Mouse (Mus musculus) CH12.LX (cell line): Measurements from ENCODE around the gene Tpm1.

Experiments
- BHLHE40 ChIP-seq: IDR thresholded peaks from 2 replicates; pipeline ENCODE4 v1.6.1; 2011; ENCODE audit warnings: mild to moderate bottlenecking, low read depth, low read length, improper control_type of control experiment
- CHD2 ChIP-seq: IDR thresholded peaks from 2 replicates; pipeline ENCODE4 v1.6.1; 2011; ENCODE audit warnings: low read length, improper control_type of control experiment
- CTCF ChIP-seq, 2 experiments: IDR thresholded peaks in 1 of 2; conservative IDR thresholded peaks in 1 of 2; 2 replicates each; pipeline ENCODE4 v1.5.1; 2011 to 2012; ENCODE audit warnings: low read depth in 2 of 2, low read length in 2 of 2, improper control_type of control experiment in 1 of 2, inconsistent platforms in 1 of 2, mild to moderate bottlenecking in 1 of 2, moderate library complexity in 1 of 2
- E2F4 ChIP-seq: IDR thresholded peaks from 2 replicates; pipeline ENCODE4 v1.6.1; 2011; ENCODE audit warnings: low read depth, low read length, improper control_type of control experiment; ENCODE audit not compliant: insufficient replicate concordance
- ETS1 ChIP-seq: conservative IDR thresholded peaks from 2 replicates; pipeline ENCODE4 v1.6.1; 2012; ENCODE audit warnings: low read depth, mild to moderate bottlenecking, inconsistent platforms, low read length, improper control_type of control experiment, moderate library complexity
- MAX ChIP-seq: IDR thresholded peaks from 2 replicates; pipeline ENCODE4 v1.6.1; 2011; ENCODE audit warnings: low read length, improper control_type of control experiment
- MEF2A ChIP-seq: IDR thresholded peaks from 2 replicates; pipeline ENCODE4 v1.6.1; 2014; ENCODE audit warnings: low read depth, mild to moderate bottlenecking, inconsistent platforms, low read length, improper control_type of control experiment, borderline replicate concordance
- MYC ChIP-seq: IDR thresholded peaks from 2 replicates; pipeline ENCODE4 v1.6.1; 2011; ENCODE audit warnings: low read depth, mild to moderate bottlenecking, improper control_type of control experiment, low read length
- POLR2A ChIP-seq: IDR thresholded peaks from 2 replicates; pipeline ENCODE4 v1.6.1; 2011; ENCODE audit warnings: low read depth, mild to moderate bottlenecking, improper control_type of control experiment, low read length
- SIN3A ChIP-seq: IDR thresholded peaks from 2 replicates; pipeline ENCODE4 v1.6.1; 2012; ENCODE audit warnings: low read length, improper control_type of control experiment, inconsistent platforms
- TBP ChIP-seq: conservative IDR thresholded peaks from 2 replicates; pipeline ENCODE4 v1.6.1; 2011; ENCODE audit warnings: low read depth, low read length, improper control_type of control experiment
- ZNF384 ChIP-seq: IDR thresholded peaks from 2 replicates; pipeline ENCODE4 v1.6.1; 2012; ENCODE audit warnings: low read depth, low read length, improper control_type of control experiment, inconsistent platforms

DNA sequence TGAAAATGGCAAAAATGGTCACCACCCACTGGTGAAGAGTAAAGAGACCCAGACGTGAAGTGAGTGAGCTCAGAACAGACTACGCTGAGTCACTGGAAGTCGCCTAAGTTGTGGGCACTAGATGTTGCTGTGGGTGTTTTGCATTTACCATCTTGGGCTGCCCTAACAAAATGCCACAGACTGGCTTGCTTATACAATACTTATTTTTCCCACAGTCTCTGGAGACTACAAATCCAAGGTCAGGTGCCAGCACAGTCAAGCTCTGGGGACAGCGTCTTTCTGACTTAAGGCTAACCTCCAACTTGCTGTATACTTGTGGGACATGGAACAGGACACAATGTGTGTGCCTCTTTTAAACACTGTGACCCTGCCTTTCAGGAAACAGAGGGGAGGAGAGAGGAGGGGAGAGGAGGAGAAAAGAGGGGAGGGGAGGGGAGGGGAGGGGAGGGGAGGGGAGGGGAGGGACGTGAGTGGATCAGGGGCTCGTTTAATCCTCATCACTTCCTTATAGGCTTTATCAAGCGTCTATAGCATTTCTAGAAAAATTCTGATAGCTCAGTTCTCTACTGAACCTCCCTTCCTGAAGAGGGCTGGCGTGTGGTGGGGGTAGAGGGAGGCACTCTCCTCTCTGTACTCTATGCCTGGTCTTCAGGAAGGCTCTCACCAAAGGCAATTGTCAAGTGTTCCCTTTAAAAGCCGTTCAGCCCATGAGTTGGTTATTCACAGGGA is 58.0 kb downstream of the Tpm1 start:
- no peak for TF ChIP-seq POLR2A
- peak; percentile 78 for TF ChIP-seq BHLHE40
- peak; percentile 65 for TF ChIP-seq ETS1
- TF ChIP-seq CTCF (conservative IDR thresholded peaks at IDR 0.05 in 1 of 2, IDR thresholded peaks at IDR 0.05 in 1 of 2; ENCODE audit: low read depth in 2 of 2, low read length in 2 of 2) = no peak
- no peak for TF ChIP-seq MYC
- no peak for TF ChIP-seq CHD2
- no peak for TF ChIP-seq MEF2A
- no peak for TF ChIP-seq SIN3A
- TF ChIP-seq E2F4 = no peak
- no peak for TF ChIP-seq MAX
- no peak for TF ChIP-seq ZNF384
- no peak for TF ChIP-seq TBP
